In the genomic region with DNA sequence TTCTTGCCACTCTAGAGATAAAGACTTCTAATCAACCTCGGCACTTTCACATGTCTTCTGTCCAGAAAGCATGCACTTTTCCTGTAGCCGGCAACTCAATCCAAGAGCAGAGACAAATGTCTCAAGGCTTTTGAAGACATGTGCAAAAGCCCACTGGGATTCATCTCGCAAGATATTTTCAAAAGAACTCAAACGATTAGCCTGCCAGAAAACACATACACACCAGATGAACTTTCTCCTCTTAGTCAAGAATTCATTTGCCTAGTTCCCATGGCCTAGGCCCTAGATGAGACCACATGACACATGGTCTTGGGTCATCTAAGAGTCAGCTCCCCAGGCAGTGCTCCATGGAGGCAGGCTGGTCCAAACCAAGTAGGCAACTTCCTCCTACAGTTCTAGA, we compare ENCODE assay signal across 30 mouse cellular contexts.
A peak's percentile ranks its signal among the peaks of the same experiment; 100 is the strongest.
DNase-seq lines count a peak whose midpoint lies in the region; ATAC-seq lines count a peak whose summit lies in the region.
"Had no signal": no experiment of that assay in that cellular context is flagged by ENCODE, and none has a peak within 500 bp of the region (broad histone marks: within the 10 kb centered on the region; RNA-seq: fewer than 3 reads in every experiment).

No protein-coding gene starts in this region.

- WGBS in heart, embryonic 10.5 days = 62% methylated on average over 4 of the region's 4 CpGs

- H3K36me3 ChIP-seq in heart, embryonic 10.5 days = no peaks in the 10 kb centered on the region
- H3K36me3 ChIP-seq: embryonic facial prominence, embryonic 10.5 days; embryonic facial prominence, embryonic 13.5 days; forebrain, embryonic 12.5 days; forebrain, embryonic 15.5 days; G1E; heart, embryonic 13.5 days had no signal

- peaks cover 13% of the 10 kb centered on the region for H3K4me1 ChIP-seq in heart, embryonic 10.5 days

- no peak overlapping the region for H3K27ac ChIP-seq in heart, embryonic 10.5 days
- H3K27ac ChIP-seq: embryonic facial prominence, embryonic 13.5 days; forebrain, embryonic 12.5 days; forebrain, embryonic 15.5 days; gastrocnemius, adult 2 months; heart, embryonic 13.5 days; hindbrain, embryonic 14.5 days; hindbrain, postnatal 0 days had no signal

- no peaks in the 10 kb centered on the region; the same call in 1 of the 2 replicates for H3K27me3 ChIP-seq in heart, embryonic 10.5 days (ENCODE audit: insufficient read depth, poor library complexity, severe bottlenecking)
- H3K27me3 ChIP-seq: embryonic facial prominence, embryonic 13.5 days; forebrain, embryonic 12.5 days; forebrain, embryonic 15.5 days; heart, embryonic 13.5 days; Patski had no signal

- peak; percentile 96 for DNase-seq in heart, adult 11 months
- DNase-seq in heart, embryonic 10.5 days (ENCODE audit: low spot score) = no peak
- peak; percentile 37 to 68 for DNase-seq in heart, adult 9 months (ENCODE audit: low spot score in 2 of 2)
- DNase-seq in heart, postnatal 4 days = no peak
- DNase-seq in skeletal muscle tissue, adult 2 months (ENCODE audit: low read depth, low spot score) = peak; percentile 4
- DNase-seq: adrenal gland, postnatal 10 days; adrenal gland, postnatal 36 days; B cell, adult 2 months; cerebellum, adult 11 months; cerebellum, adult 2 months; cerebellum, postnatal 10 days; cerebellum, postnatal 36 days; embryo, embryonic 11 days; gastrocnemius, adult 2 months; gastrocnemius, postnatal 14 days; kidney, adult 18-20 months; kidney, adult 9 months had no signal

- no peak overlapping the region for H3K4me3 ChIP-seq in heart, embryonic 10.5 days
- H3K4me3 ChIP-seq: embryonic facial prominence, embryonic 10.5 days; embryonic facial prominence, embryonic 13.5 days; erythroblast, embryonic 14.5 days; forebrain, embryonic 12.5 days; forebrain, embryonic 15.5 days; gastrocnemius, adult 2 months; heart, embryonic 13.5 days had no signal

- H3K9me3 ChIP-seq in heart, embryonic 10.5 days = no peaks in the 10 kb centered on the region
- H3K9me3 ChIP-seq: embryonic facial prominence, embryonic 10.5 days; embryonic facial prominence, embryonic 13.5 days; forebrain, embryonic 12.5 days; forebrain, embryonic 15.5 days; G1E; heart, embryonic 13.5 days had no signal

- ATAC-seq in frontal cortex, adult (ENCODE audit: low TSS enrichment) = no peak
- ATAC-seq: forebrain, embryonic 15.5 days; hindbrain, postnatal 0 days; inflammation-experienced regulatory T-cells, adult 6 months; intestine, embryonic 16.5 days; Patski had no signal

Comparison
In these comparisons a context has a peak if more than half of its experiments do, and no peak if none do; other contexts are left out.
1. DNase-seq: peak in heart, adult 11 months (single experiment), heart, adult 9 months (2 of 2) and skeletal muscle tissue, adult 2 months (single experiment); none in heart, embryonic 10.5 days (single experiment) and heart, postnatal 4 days (single experiment).